Comparison of ENCODE assay signal across 16 mouse cellular contexts in the genomic region with DNA sequence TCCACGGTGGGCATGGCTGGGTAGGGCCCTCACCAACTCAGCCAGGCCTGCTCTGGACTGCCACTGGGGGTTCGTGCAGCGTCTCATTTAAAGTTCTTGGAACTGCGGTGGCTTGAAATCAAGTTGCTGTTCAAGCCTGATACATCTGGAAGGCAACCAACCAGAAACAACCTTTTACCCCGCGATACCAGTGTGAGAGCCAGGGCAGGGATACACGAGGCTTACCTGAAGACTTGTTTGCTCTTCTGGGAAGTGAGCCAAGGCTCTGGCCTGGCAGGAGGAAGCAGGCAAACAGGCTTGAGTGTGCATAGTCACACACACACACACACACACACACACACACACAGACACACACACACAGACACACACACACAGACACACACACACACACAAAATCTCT. TPM values are rescaled to one million over a fixed set of nuclear protein-coding genes. Genes with fewer than 3 reads are reported as not detected.
DNase-seq lines count a peak whose midpoint lies in the region; ATAC-seq and TF ChIP-seq lines count a peak whose summit lies in the region.
"Had no signal": no experiment of that assay in that cellular context is flagged by ENCODE, and none has a peak within 500 bp of the region (broad histone marks: within the 10 kb centered on the region; RNA-seq: fewer than 3 reads in every experiment).

A gene (minus strand): TSS at position 184 of the 400 bp plus-strand sequence.

- 71% methylated on average over 7 of the region's 7 CpGs for WGBS in heart, embryonic 15.5 days
- WGBS in kidney, embryonic 16.5 days, result 63% methylated on average over 7 of the region's 7 CpGs
- 40% methylated on average over 7 of the region's 7 CpGs for WGBS in lung, postnatal 0 days

- H3K4me1 ChIP-seq in heart, embryonic 15.5 days (replicated peaks), result no peaks in the 10 kb centered on the region
- H3K4me1 ChIP-seq in kidney, embryonic 16.5 days (ENCODE audit: insufficient read depth, low read length), result no peaks in the 10 kb centered on the region
- no peaks in the 10 kb centered on the region for H3K4me1 ChIP-seq in lung, postnatal 0 days (ENCODE audit: insufficient read depth, low read depth, low read length)

- H3K27me3 ChIP-seq in heart, embryonic 15.5 days, result no peaks in the 10 kb centered on the region
- no peaks in the 10 kb centered on the region for H3K27me3 ChIP-seq in kidney, embryonic 16.5 days (ENCODE audit: insufficient read depth, low read length)
- no peaks in the 10 kb centered on the region for H3K27me3 ChIP-seq in lung, postnatal 0 days (replicated peaks; ENCODE audit: insufficient read depth, low read length)
- H3K27me3 ChIP-seq: embryonic facial prominence, embryonic 13.5 days; Patski had no signal

- H3K4me2 ChIP-seq in heart, embryonic 15.5 days, result no peak within 1 kb of the TSS
- no peak within 1 kb of the TSS; the same call in 1 of the 2 replicates for H3K4me2 ChIP-seq in kidney, embryonic 16.5 days (replicated peaks; ENCODE audit: low read depth, low read length)
- H3K4me2 ChIP-seq in lung, postnatal 0 days (replicated peaks; ENCODE audit: low read depth, low read length), result no peak within 1 kb of the TSS
- H3K4me2 ChIP-seq: embryonic facial prominence, embryonic 13.5 days had no signal

- TF ChIP-seq EP300 in lung, postnatal 0 days (IDR thresholded peaks at IDR 0.05), result no peak

- H3K9ac ChIP-seq in heart, embryonic 15.5 days, result no peak within 1 kb of the TSS
- no peak within 1 kb of the TSS for H3K9ac ChIP-seq in kidney, embryonic 16.5 days (replicated peaks; ENCODE audit: low read length)
- no peak within 1 kb of the TSS for H3K9ac ChIP-seq in lung, postnatal 0 days (replicated peaks; ENCODE audit: low read depth)
- H3K9ac ChIP-seq: embryonic facial prominence, embryonic 13.5 days had no signal

- H3K36me3 ChIP-seq in heart, embryonic 15.5 days, result peaks cover 4% of the 10 kb centered on the region; the same call in 1 of the 2 replicates
- peaks cover 4% of the 10 kb centered on the region; the same call in 1 of the 2 replicates for H3K36me3 ChIP-seq in kidney, embryonic 16.5 days (ENCODE audit: insufficient read depth, low read length)
- no peaks in the 10 kb centered on the region for H3K36me3 ChIP-seq in lung, postnatal 0 days (ENCODE audit: insufficient read depth, low read length)

- no peak for DNase-seq in heart, postnatal 36 days
- DNase-seq in gonadal fat pad, adult 2 months (ENCODE audit: low read depth), result peak; percentile 40
- DNase-seq in lung, postnatal 0 days (ENCODE audit: low spot score), result peak; percentile 81
- DNase-seq in cerebellum, adult 8-10 months, result no peak
- DNase-seq in layer of hippocampus, adult 8-10 months (ENCODE audit: low spot score in 2 of 2), result no peak
- no peak for DNase-seq in embryo, embryonic 10 days (ENCODE audit: low spot score)
- DNase-seq: adrenal gland, postnatal 25 days; cerebellum, adult 9-10 months; right cerebral cortex, postnatal 4 days had no signal

- no peak within 1 kb of the TSS for H3K4me3 ChIP-seq in heart, embryonic 15.5 days
- no peak within 1 kb of the TSS for H3K4me3 ChIP-seq in kidney, embryonic 16.5 days (ENCODE audit: low read length)
- no peak within 1 kb of the TSS for H3K4me3 ChIP-seq in lung, postnatal 0 days (ENCODE audit: low read depth, low read length)
- H3K4me3 ChIP-seq: embryonic facial prominence, embryonic 13.5 days had no signal

- H3K27ac ChIP-seq in heart, embryonic 15.5 days, result no peak within 1 kb of the TSS
- H3K27ac ChIP-seq in kidney, embryonic 16.5 days (ENCODE audit: low read length), result peak within 1 kb of the TSS; percentile 35
- H3K27ac ChIP-seq in lung, postnatal 0 days (ENCODE audit: low read length), result no peak within 1 kb of the TSS
- H3K27ac ChIP-seq: embryonic facial prominence, embryonic 13.5 days; macrophage had no signal

- no peak for TF ChIP-seq CTCF in lung, postnatal 0 days (IDR thresholded peaks at IDR 0.05)

- no peaks in the 10 kb centered on the region for H3K9me3 ChIP-seq in heart, embryonic 15.5 days (replicated peaks)
- H3K9me3 ChIP-seq in kidney, embryonic 16.5 days (ENCODE audit: low read length), result peaks cover 8% of the 10 kb centered on the region; the same call in 1 of the 2 replicates
- H3K9me3 ChIP-seq in lung, postnatal 0 days (ENCODE audit: low read length), result no peaks in the 10 kb centered on the region
- H3K9me3 ChIP-seq: embryonic facial prominence, embryonic 13.5 days had no signal

- ATAC-seq in heart, embryonic 15.5 days (replicated peaks; ENCODE audit: insufficient number of reproducible peaks, insufficient read depth, low FRiP score, low read depth), result no peak
- no peak for ATAC-seq in kidney, embryonic 16.5 days (ENCODE audit: low FRiP score, low TSS enrichment)
- peak; percentile 84 for ATAC-seq in lung, postnatal 0 days
- ATAC-seq: forebrain, embryonic 16.5 days; Patski had no signal

- intact Hi-C loops in heart, postnatal 36 days (cut with DNase I), result no loop called here

RNA-seq across cellular contexts. Expression of the gene that starts here (rescaled TPM):
- polyA plus RNA-seq in heart, embryonic 15.5 days (2015; fragmentation: Nextera tagmentation; extraction: Ambion mirVana), result 30.5 and 51.0 TPM in 2 replicates
- 10 to 100 TPM in 1 of 2 experiments, 1 to 10 TPM in 1; 7.1 to 10.6 TPM for total RNA-seq in heart, postnatal 36 days (2021)
- 0.73 and 1.5 TPM in 2 replicates for polyA plus RNA-seq in gonadal fat pad, adult 2 months (2012; rRNA removed)
- 18.2 and 21.0 TPM in 2 replicates for polyA plus RNA-seq in kidney, embryonic 16.5 days (2015; fragmentation: Nextera tagmentation; extraction: Ambion mirVana)
- 1.6 and 3.2 TPM in 2 replicates for polyA plus RNA-seq in lung, postnatal 0 days (2015; fragmentation: Nextera tagmentation; extraction: Ambion mirVana)
- total RNA-seq in layer of hippocampus, adult 8-10 months (2022), result not detected
- total RNA-seq: adrenal gland, postnatal 25 days; granulocyte monocyte progenitor cell, adult 5-6 weeks had no signal
- polyA plus RNA-seq: forebrain, embryonic 16.5 days; macrophage; Patski had no signal

Comparison
In these comparisons a context has a peak if more than half of its experiments do, and no peak if none do; other contexts are left out.
1. RNA of the gene that starts here (total RNA-seq): 7.1 to 10.6 TPM in heart, postnatal 36 days; not detected in layer of hippocampus, adult 8-10 months; every median in the first group is over 4 times any median in the second.
2. DNase-seq: peak in gonadal fat pad, adult 2 months (single experiment) and lung, postnatal 0 days (single experiment); none in heart, postnatal 36 days (0 of 2), cerebellum, adult 8-10 months (single experiment), layer of hippocampus, adult 8-10 months (0 of 2) and embryo, embryonic 10 days (single experiment).